Mouse (Mus musculus) kidney, postnatal 4 days (tissue): Measurements from ENCODE around the gene Malrd1.

Experiments
- DNase-seq, 2 experiments: peaks; one replicate each; pipeline ENCODE4 v3.0.0; 2021; ENCODE audit warnings: mixed read lengths in 2 of 2

Gene Malrd1

DNA sequence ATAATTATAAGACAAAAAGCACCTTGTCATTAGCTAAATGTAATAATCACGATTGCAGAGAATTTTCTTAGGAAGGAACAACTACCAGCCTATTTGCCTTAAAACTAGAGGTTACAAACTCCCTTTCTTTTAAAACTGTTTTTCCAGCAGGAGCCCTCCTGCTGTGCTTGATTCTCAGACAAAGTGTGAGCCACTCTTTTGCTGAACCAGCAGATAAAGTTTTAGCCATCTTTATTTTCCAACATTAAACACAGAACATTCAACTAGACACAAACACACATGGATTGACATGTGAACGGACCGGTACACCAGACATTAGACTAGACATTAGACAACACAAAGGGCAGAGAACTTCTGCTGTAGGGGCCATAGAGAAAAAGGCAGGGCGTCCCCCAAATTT is 505.3 kb downstream of the Malrd1 start:
- no peak for DNase-seq

DNA sequence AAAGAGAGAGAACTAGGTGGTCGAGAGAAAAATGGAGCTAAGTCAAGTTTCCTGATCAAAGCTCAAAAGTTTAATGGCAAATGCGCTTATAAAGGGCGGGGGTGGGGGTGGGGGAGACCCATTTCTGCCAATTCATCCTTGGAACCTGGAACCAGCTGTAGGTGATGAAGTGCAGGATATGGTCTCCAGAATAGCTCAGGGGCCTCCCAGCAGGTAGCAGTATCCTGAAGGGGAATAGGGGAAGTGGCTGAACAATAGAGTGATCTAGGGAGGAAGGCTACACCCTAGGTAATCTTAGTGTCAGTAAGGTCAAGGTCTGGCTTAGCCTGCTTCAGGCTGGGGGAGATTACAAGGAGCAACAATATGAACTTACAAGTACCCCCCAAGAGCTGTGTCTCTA is 506.5 kb downstream of the Malrd1 start:
- DNase-seq = no peak

DNA sequence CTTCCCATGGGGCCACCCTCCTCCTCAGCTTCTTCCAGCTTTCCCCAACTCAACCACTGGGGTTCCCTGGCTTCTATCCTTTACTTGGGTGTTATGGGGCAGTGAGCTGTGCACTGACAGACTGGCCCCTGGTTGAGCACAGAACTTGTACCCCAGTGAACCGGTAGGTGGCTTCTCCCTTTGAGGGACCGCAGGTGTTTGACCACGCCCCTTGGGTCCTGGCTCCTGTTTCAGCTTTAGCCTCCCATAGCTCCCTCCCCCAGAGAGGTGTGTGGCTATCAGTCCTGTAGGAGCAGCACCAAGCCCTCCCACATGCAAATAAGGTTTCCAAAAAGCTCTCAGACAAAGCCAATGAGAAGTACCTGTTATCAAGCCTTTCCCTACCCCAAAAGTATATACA is 584.4 kb downstream of the Malrd1 start:
- DNase-seq = no peak

DNA sequence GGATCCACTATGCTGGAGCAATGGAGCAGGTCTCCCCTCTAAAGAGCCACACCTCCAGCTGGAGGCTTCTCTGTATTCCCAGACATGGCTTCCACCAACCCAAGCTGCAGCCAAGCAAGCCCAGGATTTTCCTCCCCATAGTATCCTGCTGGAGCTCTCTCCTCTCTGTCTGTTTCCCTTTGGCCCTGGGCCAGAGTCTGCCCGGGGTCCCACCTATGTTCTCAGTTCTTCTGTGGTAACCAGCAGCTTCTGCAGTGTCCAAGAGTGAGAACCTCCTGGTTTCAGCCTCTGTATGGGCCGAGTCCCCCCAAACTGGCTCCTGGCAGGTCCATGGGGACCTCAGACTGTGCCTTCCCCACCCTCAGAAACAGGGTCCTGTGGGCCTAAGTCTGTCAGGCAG is 587.1 kb downstream of the Malrd1 start:
- no peak for DNase-seq

DNA sequence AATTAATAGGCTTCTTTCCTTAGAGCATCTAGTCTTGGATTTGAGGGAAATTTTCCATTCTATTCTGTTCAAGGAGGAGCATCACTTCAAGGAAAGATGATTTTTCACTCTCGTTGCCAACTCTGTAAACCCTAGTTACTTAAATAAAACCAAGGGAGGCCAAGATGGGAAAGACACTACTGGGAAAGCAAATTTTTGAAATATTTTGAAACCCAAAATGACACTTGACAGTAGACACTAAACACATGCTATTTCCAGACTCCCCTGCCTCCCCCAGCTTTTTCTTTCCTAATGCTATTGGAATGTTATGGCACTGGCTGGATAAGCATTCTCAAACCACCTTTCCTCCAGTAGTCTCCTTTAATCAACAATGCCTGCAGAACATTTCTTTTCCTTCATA is 621.7 kb downstream of the Malrd1 start:
- DNase-seq = no peak

DNA sequence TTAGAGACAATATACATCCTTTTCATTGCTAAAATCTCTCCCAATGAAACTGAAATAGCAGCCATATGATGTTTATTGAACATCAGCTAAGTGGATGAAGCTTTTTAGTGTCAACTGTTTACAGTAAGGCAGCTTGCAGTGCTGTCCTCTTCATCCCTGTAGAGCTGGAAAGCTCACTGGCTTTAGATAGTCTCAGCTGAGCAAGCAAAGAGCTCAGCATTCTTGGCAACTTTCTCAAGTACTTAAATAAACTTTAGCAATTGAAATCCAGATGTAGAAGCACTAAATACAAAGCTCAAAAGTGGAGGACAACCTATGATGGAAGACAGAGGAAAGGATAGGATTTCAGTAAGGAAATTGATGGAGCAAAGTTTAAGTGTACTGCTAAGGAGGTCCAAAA is 626.3 kb downstream of the Malrd1 start:
- no peak for DNase-seq

DNA sequence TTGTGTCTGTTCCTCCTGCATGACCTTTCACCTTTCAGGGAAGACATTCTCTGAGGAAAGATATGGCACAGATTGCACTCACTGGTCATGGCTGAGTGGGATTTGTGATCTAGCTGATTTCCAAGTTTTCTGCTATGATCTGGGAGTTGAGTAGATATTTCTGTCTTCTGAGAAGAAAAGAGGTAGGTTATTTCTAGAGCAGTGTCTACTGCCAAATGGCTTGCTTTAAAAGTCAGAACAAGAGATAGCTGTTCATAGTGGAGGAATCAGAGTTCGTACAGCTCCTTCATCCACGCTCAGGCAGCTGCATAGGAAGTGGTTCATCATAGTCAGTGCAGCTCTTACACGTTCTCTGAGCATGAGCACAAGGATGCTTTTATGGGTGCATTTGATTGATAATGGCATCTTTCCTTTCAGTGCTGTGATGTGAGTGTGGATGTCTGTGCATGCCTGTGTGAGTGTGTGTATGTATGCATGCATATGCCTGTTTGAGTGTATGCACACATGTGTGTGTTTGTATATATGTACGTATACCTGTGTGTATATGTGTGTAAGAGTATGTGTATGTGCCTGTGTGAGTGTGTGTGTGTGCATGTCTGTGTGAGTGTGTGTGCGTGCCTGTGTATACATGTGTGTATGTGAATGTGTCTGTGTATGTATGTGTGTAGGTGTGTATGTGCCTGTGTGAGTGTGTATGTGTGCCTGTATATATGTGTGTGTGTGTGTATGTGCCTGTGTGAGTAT is 637.1 kb downstream of the Malrd1 start:
- no peak for DNase-seq

DNA sequence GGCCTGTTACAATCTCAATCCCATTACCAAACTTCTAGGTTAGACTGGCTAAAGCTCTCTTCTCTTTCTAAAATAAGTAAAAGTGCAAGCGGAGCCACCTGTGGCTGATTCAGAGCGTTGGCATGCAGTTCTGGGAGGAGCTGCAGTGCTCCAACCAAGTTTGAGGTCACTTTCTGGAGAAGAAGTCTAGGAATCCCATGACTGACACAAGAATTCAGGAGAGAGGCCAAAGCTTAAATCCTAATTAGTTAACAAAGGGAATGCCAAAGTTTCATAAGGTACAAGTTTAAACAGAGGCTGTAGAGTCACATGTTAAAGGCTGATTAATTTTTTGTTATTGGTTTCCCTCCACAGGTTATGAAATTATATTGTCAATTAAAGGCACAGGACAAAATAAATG is 642.3 kb downstream of the Malrd1 start:
- DNase-seq = no peak

DNA sequence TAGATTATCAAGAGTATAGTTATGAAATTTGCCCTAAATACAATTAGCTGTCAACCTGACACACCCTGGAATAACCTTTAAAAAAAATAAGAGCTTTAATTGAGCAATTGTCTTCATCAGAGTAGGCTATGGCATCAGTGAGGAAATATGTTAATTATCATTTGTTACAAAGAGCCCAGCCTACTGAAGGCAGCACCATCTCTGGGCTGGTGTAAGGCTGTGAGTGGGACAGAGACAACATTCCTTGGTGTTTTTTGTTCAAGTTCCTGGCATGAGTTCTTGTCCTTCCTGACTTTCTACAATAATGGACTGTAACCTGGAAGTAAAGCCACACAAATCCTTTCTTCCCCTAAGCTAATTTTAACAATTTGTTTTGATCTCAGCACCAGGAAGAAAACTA is 645.8 kb downstream of the Malrd1 start:
- DNase-seq = no peak

DNA sequence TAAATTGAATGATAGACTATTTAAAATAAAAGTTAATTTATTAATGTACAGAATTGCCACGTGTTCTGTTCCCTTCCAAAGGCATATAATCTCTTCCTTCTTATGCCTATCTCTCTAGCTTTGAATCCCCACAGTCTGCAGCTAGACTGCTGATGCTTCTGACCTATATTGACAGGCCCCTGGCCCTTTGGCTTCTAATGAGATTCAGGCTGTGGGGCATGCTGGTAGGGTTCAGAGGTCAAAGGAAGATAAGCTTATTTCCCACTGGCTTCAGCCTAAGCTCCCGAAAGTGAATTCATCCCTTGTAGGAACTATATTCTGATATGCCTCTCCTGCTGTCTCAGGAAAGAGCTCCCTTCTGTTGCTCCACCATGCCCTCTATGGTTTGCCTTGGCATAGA is 647.1 kb downstream of the Malrd1 start:
- no peak for DNase-seq

DNA sequence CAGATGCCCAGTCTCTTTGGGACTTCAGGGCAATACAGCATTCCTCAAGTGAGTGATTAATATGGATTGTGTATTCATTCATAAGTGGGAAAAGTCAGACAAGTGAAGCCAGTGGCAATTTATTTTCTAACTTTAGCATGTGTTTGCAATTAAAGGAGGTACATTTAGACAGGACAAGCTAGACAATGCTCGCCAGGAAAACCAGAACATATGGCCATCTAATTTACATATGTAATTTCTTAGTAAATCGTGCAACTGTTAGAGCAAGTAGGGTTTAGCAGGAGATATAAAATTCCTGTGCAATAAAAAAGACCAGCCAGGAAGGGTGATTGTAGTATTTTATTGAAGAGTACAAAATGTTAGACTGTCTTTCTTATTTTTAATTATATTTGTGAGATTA is 655.9 kb downstream of the Malrd1 start:
- DNase-seq = no peak

DNA sequence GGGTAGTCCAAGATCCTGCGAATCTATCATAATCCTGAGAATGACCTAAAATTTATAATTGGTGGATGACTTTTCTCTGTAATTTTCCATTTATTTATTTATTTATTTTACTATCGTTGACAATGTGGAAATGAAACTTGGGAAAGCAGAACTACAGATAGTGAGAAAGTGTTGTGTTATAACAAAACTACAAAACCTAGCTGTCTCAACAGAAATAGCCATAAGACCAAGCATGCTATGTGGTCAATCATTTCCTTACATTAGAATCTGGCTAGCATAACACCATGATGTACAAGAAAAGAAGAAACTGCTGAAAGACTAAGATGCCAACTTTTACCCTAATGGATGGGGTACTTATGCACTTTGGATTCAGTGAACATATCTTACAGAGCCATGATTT is 656.9 kb downstream of the Malrd1 start:
- DNase-seq = no peak

DNA sequence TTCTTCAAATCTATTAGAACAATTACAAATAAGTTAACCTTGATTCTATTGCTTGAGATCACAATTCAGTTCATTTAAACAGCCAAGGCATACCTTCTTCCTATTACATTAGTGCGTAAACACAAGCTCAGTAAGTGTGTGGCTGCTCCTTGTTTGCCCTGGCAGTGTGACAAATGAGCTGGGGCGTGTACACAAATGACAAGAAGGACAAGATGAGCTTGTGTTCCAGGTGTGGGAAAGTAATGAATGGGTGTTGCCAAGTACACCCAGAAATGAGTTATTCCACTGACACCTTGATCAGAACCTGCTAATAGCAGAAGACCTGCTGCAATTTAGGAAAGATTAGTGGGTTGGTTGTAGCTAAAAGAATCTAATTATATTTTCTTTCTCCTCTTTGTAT is 683.7 kb downstream of the Malrd1 start:
- no peak for DNase-seq

DNA sequence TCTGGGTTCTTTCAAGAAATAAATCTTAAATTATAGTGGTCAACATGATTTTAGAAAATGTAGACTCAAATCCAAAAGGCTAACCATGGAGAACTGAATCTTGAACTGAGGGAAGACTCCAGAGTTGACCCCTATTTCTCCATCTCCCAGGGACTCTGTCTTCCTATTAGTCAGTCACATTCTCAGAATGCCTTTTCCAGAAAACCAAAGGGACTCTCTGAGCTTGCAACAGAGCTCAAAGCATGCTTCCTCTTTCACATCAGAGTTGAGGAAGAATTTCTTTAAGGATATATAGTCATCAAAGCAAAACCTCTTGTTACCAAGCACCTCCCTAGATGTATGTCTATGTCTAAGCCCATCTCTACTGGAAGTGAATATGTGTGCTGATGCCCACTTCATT is 686.5 kb downstream of the Malrd1 start:
- no peak for DNase-seq

DNA sequence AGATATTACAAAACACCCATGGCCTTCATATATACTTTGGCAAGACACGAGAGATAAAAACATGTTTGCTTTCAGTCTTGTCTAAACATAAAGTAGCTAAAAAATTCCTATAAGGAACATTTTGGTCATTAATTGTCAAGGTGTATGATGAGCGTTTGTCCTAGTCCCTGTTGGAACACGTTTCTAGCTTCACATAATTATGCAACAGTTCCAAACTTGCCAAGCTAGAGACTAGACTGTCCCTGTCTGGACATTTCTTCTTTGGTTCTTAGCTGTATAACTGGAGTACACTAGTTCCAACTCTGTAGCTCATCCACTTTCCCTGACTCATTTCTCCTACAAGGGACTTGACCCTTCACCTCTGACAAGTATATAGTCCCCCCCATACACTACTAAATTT is 687.8 kb downstream of the Malrd1 start:
- DNase-seq = no peak

DNA sequence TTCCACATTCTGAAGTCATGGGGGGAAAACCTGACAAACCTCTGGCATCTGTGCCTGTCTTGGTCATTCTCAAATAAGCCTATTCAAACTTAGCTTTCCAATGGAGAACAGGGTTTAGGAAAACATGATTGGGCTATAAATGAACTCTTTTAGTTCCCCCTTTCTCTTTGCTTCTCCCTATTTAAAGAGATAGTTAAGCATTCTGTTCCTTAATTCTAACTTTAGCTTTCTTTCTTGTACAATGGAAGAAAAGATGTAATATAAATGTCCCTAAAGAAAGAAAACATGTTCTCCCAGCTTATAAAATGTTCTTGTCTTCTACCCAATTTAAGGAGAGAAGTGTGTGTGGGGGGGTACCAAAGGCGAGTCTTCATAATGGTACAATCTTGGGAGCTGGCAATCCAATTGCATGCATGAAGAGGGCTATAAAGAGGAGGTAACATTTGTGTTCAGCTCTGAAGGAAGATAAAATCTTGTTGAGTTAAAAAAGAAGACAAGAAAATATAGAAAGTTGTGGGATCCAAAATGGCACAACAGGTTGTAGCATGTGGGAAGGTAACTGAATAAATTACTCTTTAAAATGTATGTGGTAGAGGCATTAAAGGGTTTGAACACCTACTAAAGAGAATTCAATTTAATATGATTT is 702.0 kb downstream of the Malrd1 start:
- DNase-seq = no peak

DNA sequence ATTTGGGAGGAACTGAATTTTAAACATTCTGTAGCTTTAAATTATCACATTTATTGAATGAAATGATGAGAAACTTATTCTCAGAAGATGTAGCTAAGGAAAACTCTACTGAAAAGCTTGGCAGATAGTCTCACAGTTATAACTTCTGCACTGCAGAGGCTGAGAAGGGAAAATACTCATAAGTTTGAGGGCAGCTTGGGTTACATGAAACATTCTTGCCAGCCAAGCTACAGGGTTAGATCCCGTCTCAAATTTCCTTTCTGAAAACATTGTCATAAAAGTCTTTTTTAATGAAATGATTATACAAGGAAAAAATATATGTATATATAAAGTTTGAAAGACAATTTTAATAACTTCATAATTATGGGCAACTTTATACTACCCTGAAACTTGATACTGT is 714.6 kb downstream of the Malrd1 start:
- no peak for DNase-seq

DNA sequence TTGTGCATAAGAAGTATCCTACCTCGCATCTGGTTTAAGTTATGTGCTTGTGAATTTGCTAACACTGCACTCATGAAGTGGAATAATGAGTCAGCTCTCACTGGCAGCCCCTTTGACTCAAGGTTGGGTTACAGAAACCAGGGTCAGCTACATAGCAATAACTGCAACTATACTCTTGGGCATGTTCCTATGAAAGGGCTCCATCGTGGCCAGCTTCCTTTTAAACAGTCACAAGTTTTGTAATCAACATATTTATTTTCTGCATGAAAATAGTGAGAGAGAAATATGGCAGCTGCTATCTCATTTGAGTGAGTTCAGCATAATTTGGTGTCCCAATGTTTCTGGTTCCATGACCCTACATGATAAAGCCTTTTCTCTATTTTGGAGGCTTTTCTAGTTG is 716.8 kb downstream of the Malrd1 start:
- no peak for DNase-seq

DNA sequence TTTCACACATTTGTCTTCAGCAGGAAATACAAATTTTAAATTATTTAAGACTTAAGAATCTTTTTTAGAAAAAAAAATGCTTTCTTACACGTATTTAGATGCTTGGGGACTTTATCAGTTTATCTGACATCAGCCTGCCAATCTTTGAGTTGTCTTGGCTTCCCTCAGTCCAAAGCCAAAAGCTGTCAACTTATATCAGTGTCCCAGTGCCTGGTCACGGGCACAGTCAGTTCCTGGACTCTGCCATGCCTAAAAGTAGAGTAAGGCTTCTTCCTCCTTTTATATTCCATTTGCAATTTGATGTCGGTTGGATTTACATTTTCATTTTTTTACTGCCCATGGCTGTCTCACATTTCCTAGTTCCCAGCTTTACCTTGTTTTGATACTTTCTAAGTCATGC is 722.6 kb downstream of the Malrd1 start:
- no peak for DNase-seq

DNA sequence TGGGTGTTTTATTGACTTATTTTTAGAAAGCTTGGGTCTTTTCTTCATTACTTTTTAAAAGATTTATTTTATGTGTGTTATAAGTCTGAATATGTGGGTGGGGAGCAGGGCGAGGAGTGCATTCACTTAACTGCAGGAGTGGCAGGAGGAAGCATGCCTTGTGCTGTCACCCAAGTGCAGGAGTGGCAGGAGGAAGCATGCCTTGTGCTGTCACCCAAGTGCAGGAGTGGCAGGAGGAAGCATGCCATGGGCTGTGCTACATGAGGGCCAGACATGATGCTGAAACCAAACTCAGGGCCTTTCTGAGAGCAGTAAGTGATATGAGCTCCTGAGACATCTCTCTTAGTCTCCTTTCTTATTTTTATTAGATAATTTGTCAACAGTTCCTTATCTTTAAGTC is 726.0 kb downstream of the Malrd1 start:
- DNase-seq = no peak
